Mouse (Mus musculus) heart, postnatal 0 days (tissue): ENCODE measurements around the gene Rrp36. TPM values are rescaled to one million over a fixed set of nuclear protein-coding genes. Genes with fewer than 3 reads are reported as not detected.

Experiments
- ATAC-seq: fragments of 200-750 bp; cut with Nextera tagmentation; 2 replicates; pipeline ENCODE4 v1.8.0; 2017; ENCODE audit warnings: low read depth, moderate number of reproducible peaks, moderate library complexity; ENCODE audit not compliant: insufficient read depth
- DNase-seq: peaks from one replicate; pipeline ENCODE4 v3.0.0-alpha.2; 2016; ENCODE audit warnings: low spot score
- H3K27ac ChIP-seq: fragments of 300-500 bp; sonication (generic); 2 replicates; pipeline ENCODE4 v1.5.1; 2014; ENCODE audit warnings: low read depth, mild to moderate bottlenecking
- H3K27me3 ChIP-seq: fragments of 300-500 bp; sonication (generic); 2 replicates; pipeline ENCODE4 v1.6.1; 2014; ENCODE audit warnings: low read length, mixed read lengths; ENCODE audit not compliant: control insufficient read depth, insufficient read depth
- H3K36me3 ChIP-seq: fragments of 300-500 bp; sonication (generic); replicated peaks from 2 replicates; pipeline ENCODE4 v1.6.1; 2014; ENCODE audit warnings: low read length, mixed read lengths; ENCODE audit not compliant: control insufficient read depth, insufficient read depth
- H3K4me1 ChIP-seq: fragments of 300-500 bp; sonication (generic); 2 replicates; pipeline ENCODE4 v1.6.1; 2014; ENCODE audit warnings: antibody characterized with exemption; ENCODE audit not compliant: control insufficient read depth, insufficient read depth
- H3K4me2 ChIP-seq: fragments of 300-500 bp; sonication (generic); 2 replicates; pipeline ENCODE4 v1.6.1; 2014; ENCODE audit warnings: low read depth, mild to moderate bottlenecking, low read length, moderate library complexity
- H3K4me3 ChIP-seq: fragments of 300-500 bp; sonication (generic); 2 replicates; pipeline ENCODE4 v1.5.1; 2014; ENCODE audit warnings: low read depth, low read length
- H3K9ac ChIP-seq: fragments of 300-500 bp; sonication (generic); replicated peaks from 2 replicates; pipeline ENCODE4 v1.6.1; 2014; ENCODE audit warnings: low read depth, low read length, mixed read lengths
- H3K9me3 ChIP-seq: fragments of 300-500 bp; sonication (generic); replicated peaks from 2 replicates; pipeline ENCODE4 v1.6.1; 2016; ENCODE audit warnings: low read length; ENCODE audit not compliant: control insufficient read depth
- CTCF ChIP-seq: IDR thresholded peaks from 2 replicates; pipeline ENCODE4 v1.5.1; 2016; ENCODE audit warnings: antibody characterized with exemption, control low read depth, low read depth
- EP300 ChIP-seq: IDR thresholded peaks from 2 replicates; pipeline ENCODE4 v1.6.1; 2016; ENCODE audit warnings: antibody characterized with exemption, low read depth
- WGBS: fragments of 180-500 bp; shearing (Covaris S2); extraction: QIAGEN DNeasy Blood & Tissue Kit; methylation state at CpG from one replicate; pipeline ENCODE4 v1.1.7; 2014; 5-methylcytosine and 5-hydroxymethylcytosine counted together
- polyA plus RNA-seq: library from polyadenylated mRNA; unstranded; fragments of >200 nt; fragmentation: Nextera tagmentation; extraction: Ambion mirVana; gene quantifications from 2 replicates; pipeline ENCODE4 v1.2.1, GENCODE M21; 2015
- total RNA-seq: library from RNA; depleted of rRNA; stranded (reverse); fragments of >200 nt; gene quantifications from 2 replicates; pipeline ENCODE4 v1.2.3, GENCODE M21; 2014; ENCODE audit warnings: low replicate concordance

Rrp36 gene
- total and polyA plus RNA-seq, 2 experiments from 2014 or later, result 18.8 to 29.7 TPM

DNA sequence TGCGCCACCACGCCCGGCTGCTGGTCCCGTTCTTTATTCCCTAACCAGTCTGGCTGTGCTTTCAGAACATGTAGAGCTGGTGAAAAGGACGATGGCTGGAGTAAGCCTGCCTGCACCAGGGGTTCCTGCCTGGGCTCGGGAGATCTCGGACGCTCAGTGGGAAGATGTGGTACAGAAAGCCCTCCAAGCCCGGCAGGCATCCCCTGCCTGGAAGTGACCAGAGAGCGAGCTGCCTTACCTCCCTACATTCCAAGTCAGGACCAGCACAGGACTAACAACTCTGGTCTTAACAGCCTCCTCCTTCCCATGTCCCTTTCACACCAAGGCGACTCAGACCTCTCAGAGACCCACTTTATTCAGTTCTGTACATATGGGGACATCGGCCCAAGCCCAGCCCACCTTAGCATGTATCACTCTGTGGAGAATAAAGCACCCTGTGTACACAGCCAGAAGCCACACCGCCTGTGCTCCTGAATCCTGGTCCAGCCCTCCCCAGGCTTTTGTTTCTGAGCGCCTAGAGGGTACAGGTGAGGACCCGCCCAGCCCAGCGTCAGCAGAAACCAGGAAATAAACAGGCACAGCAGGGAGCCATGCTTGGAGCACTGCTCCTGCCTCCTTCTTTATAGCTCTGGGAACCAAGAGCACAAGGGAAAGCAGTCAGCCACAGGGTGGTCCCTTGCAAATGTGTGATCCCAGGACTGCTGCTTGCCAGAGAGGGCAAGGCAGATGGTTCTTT is 8.7 kb upstream of the Rrp36 start:
- DNase-seq (no peak), ATAC-seq (no peak)
- no peak overlapping the region for H3K9ac ChIP-seq
- no peak for TF ChIP-seq CTCF
- TF ChIP-seq EP300, result no peak
- H3K4me2 ChIP-seq, result no peak overlapping the region
- peaks cover 49% of the 10 kb centered on the region for H3K36me3 ChIP-seq
- no peaks in the 10 kb centered on the region for H3K9me3 ChIP-seq
- WGBS, result 87% methylated on average over 16 of the region's 16 CpGs
- H3K27ac ChIP-seq, result no peak overlapping the region
- H3K4me1 ChIP-seq, result peaks cover 14% of the 10 kb centered on the region
- H3K4me3 ChIP-seq, result no peak overlapping the region
- no peaks in the 10 kb centered on the region for H3K27me3 ChIP-seq

DNA sequence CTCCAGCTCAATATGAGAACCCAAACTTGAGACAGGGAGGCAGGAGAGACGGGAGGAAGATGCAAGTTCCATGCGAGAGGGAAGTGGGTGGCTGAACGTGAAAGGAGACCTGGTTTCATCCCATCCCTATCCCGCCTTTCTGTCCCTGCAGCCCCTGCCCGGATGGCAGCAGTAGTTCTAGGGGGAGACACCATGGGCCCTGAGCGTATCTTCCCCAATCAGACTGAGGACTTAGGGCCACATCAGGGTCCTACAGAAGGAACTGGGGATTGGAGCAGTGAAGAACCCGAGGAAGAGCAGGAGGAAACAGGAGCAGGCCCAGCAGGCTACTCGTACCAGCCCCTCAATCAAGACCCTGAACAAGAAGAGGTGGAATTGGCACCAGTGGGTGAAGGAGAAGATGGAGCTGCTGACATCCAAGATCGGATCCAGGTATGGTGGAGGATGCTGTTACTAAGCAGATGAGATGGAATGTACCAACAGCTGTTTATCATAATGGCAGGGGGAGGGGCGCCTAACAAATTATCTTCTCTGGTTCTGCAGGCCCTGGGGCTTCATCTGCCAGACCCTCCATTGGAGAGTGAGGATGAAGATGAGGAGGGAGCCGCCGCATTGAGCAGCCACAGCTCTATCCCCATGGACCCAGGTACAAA is 7.4 kb upstream of the Rrp36 start:
- DNase-seq, result no peak
- Histone ChIP-seq H3K4me1 (peaks cover 14% of the 10 kb centered on the region), H3K9ac (peak overlapping the region; percentile 67), H3K27me3 (no peaks in the 10 kb centered on the region), H3K36me3 (peaks cover 49% of the 10 kb centered on the region), H3K4me2 (peak overlapping the region; percentile 95), H3K9me3 (no peaks in the 10 kb centered on the region), H3K4me3 (peak overlapping the region; percentile 92), H3K27ac (0 out of 2 replicates have a peak overlapping the region, but pooled peaks have one; percentile 47)
- 22% methylated on average over 12 of the region's 12 CpGs for WGBS
- ATAC-seq, result no peak
- TF ChIP-seq EP300 (no peak), CTCF (no peak)

DNA sequence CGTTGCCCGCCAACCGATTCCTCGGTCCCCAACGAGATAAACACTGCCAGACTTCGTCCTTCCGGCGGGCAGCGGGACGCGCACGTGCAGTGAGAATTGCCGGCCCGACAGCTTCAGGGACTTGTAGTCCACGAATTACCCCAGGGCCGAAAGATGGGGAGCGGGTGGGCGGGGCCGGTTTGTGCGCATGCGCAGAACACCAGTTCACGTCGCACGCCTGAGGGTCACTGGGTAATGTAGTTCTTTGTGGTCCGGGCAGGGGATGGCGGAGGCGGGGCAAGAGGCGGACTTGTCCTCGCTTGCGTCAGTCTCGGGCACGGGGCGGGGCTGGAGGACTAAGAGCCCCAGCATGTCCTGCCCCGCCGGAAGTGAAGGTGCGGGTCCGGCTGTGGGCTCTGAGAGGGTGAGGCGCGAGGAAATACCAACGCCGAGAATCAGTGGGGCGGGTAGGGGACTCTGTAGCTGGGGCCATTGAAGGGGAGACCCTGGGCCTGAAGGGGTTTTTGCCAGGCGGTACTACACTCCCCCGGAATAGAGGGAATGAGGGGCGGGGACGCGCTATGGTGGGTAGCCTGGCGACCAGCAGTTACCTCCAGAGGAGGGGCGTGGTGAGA is 6.7 kb upstream of the Rrp36 start, which contains the start of gene Klhdc3:
Klhdc3 (minus strand) TSS at position 155 of the 614 bp plus-strand sequence.
- H3K27ac ChIP-seq, result peak within 1 kb of the TSS; percentile 87
- H3K9ac ChIP-seq, result peak within 1 kb of the TSS; percentile 69
- peak; percentile 55; the same call in 1 of the 2 replicates for TF ChIP-seq EP300
- TF ChIP-seq CTCF, result no peak
- peak within 1 kb of the TSS; percentile 92 for H3K4me3 ChIP-seq
- DNase-seq (peak; percentile 99), ATAC-seq (peak; percentile 96)
- peaks cover 49% of the 10 kb centered on the region for H3K36me3 ChIP-seq
- peak within 1 kb of the TSS; percentile 95 for H3K4me2 ChIP-seq
- no peaks in the 10 kb centered on the region for H3K9me3 ChIP-seq
- WGBS, result under 1% methylated on average over 49 of the region's 49 CpGs
- no peaks in the 10 kb centered on the region for H3K27me3 ChIP-seq
- peaks cover 14% of the 10 kb centered on the region for H3K4me1 ChIP-seq

- Histone ChIP-seq H3K27ac (peak overlapping the region; percentile 87), H3K4me3 (peak overlapping the region; percentile 92), H3K27me3 (no peaks in the 10 kb centered on the region), H3K4me2 (peak overlapping the region; percentile 95), H3K9me3 (no peaks in the 10 kb centered on the region), H3K4me1 (peaks cover 14% of the 10 kb centered on the region), H3K9ac (peak overlapping the region; percentile 69), H3K36me3 (peaks cover 49% of the 10 kb centered on the region)
- DNase-seq (peak; percentile 63), ATAC-seq (peak; percentile 6)
- 1% methylated on average over 34 of the region's 34 CpGs for WGBS
- TF ChIP-seq CTCF, result peak; percentile 18; the same call in 1 of the 2 replicates
- no peak for TF ChIP-seq EP300
Observed at GRCm38 (mm10) chr17:46679843-46680759, 5.9 kb upstream of the Rrp36 start.

- 19% methylated on average over 9 of the region's 9 CpGs for WGBS
- Histone ChIP-seq H3K9me3 (no peaks in the 10 kb centered on the region), H3K4me3 (peak overlapping the region; percentile 92), H3K27ac (peak overlapping the region; percentile 87), H3K27me3 (no peaks in the 10 kb centered on the region), H3K4me2 (peak overlapping the region; percentile 95), H3K4me1 (peaks cover 18% of the 10 kb centered on the region), H3K9ac (peak overlapping the region; percentile 69), H3K36me3 (peaks cover 40% of the 10 kb centered on the region)
- TF ChIP-seq CTCF, result no peak
- no peak for TF ChIP-seq EP300
- ATAC-seq, result peak; percentile 3; the same call in 1 of the 2 replicates
- DNase-seq, result peak; percentile 46
Observed at GRCm38 (mm10) chr17:46678911-46679310, 4.8 kb upstream of the Rrp36 start.
